Mouse (Mus musculus): ENCODE measurements at regions not wholly inside any gene's neighbourhood (a gene's known extent, or its start where the extent isn't known, plus 50 kb on each side); places are given as distances from the start of the nearest gene placed in this dataset.

DNA sequence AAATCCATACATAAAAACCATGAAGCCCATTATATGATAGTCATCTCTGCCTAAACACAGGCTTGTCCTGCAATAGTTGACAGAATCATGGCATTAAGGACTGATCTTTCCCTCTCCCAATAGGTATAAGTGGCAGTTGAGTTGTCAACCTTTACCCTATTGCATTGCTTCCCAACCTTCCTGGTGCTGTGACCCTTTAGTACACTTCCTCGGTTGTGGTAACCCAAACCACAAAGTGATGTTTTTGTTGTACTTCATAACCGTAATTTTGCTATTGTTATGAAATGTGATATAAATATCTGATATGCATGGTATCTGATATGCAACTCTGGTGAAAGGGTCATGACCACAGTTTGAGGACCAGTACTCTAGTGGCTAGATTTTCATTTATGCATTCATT lies 61.4 kb downstream of the Gm4340 start:
- no peak for DNase-seq (ENCODE audit: low spot score in 2 of 2)
- intact Hi-C loops (cut with DNase I) = no loop called here

DNA sequence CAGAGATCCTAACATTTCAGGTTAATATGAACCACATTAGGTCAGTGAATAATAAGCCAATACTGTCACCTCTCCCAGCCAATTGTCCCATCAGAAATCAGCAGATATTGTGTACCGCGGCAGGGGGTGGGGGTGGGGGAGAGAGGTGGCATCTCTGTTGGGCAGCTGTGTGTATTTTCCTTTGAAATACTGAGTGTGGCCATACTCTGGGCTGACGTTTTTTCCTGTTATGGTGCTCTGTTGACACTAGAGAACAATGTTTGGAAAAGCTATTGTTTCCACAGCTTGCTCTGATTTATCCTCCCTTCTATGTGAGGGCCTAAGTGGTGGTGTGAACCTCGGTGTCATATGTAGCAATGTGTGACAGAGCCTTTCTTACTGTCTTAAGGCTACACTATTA lies 81.0 kb downstream of the Gm4340 start:
- intact Hi-C loops (cut with DNase I) = no loop called here
- no peak for DNase-seq (ENCODE audit: low spot score in 2 of 2)

DNA sequence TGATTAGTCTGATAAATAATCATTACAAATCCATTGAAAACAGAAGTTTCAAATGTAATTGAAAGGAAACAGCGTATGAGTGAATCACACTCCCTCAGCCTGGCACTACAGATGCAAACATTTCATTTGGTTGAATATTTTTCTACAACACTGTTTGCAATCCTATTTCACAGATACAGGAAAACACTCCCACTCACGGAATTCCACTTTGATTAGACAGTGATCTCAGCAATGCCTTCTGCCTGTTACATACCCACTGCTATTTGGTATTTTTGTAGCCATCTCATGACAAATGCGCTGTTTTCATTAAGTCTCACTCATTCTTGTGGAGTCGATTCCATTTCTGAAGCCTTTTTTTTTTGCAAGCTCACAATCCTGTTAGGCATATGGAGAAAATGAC lies 105.3 kb downstream of the Gm4340 start:
- peak; percentile 1 to 4 for DNase-seq (ENCODE audit: low spot score in 2 of 2)
- intact Hi-C loops (cut with DNase I) = no loop called here

Small RNA genes in the stretch of these regions (microRNA-seq; reads per million reads assigned to microRNA genes)
- gene Mir6411 = 0 reads per million in 2 experiments

Measured in left cerebral cortex, postnatal 14 days (tissue).